Mouse (Mus musculus) frontal cortex, postnatal 36 days (tissue): ENCODE measurements around the gene Hebp2.
A peak's percentile ranks its signal among the peaks of the same experiment; 100 is the strongest.
"Not testable (repeated sequence)": the region's sequence is repeated elsewhere in the genome, so short reads cannot be mapped to it uniquely, and the experiment has no call there.

Source experiments
- DNase-seq, 2 experiments: peaks; one replicate each; pipeline ENCODE4 v3.0.0; 2022; ENCODE audit warnings: low spot score in 2 of 2

Gene Hebp2

GRCm38 (mm10) chr10:18545813-18546235 is at the start of gene Hebp2:
TSS of gene Hebp2 (minus strand) at chr10:18546076.
- DNase-seq = peak; percentile 54 to 62

- DNase-seq = no peak
Measured at GRCm38 (mm10) chr10:18589455-18589854, 43.6 kb upstream of the Hebp2 start.

- no peak for DNase-seq
Measured at GRCm38 (mm10) chr10:18584188-18584587, 38.3 kb upstream of the Hebp2 start.

DNA sequence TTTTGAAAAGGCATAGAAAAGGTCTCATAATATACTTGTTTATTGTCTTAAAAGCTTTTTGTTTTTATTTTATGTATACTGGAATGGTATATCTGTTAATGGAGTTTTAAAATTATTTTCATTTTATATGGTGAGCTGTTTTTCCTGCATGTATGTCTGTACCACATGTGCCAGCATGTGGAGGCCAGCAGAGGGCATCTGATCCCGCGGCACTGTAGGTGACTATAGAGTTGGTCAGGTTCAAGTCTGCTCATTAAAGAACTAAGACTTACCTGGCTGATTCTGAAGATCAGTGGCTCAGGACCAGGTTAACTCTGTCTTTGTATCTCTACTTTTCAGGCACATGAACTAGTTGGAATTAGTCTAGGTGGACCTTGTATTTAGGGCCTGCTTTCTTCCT is 26.7 kb upstream of the Hebp2 start:
- no peak for DNase-seq

DNA sequence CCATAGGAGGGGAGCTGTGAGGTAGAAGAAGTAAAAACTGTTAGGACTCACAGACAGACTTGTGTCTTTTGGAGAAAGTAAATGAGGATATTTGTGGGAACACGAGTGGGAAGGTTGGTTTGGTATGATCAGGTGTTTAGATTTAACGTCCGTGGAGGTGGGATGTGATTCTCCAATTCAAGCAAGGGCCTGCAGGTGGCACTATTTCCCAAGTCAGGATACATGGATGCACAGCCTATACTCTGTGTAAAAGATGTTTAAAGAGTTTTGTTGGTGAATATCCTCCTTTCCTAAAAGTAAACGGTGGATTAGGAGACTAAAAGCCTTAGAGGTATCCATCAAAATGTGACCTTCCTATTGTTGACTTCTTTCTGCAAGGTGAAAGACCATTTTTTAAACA is 17.1 kb upstream of the Hebp2 start:
- peak; percentile 63 to 73 for DNase-seq

DNA sequence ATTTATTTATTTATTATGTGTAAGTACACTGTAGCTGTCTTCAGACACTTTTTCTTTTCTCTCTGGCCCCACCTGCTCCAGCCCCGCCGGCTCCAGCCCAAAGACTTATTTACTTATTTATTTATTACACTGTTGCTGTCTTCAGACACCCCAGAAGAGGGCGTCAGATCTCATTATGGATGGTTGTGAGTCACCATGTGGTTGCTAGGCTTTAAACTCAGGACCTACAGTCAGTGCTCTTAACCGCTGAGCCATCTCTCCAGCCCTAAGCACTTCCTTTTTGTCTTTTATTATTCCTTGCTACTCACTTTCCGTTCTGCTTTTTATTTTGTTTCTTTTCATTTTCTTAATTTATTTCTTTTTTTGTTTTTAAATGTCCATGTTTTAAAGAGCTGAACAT is 15.6 kb upstream of the Hebp2 start:
- no peak for DNase-seq

DNA sequence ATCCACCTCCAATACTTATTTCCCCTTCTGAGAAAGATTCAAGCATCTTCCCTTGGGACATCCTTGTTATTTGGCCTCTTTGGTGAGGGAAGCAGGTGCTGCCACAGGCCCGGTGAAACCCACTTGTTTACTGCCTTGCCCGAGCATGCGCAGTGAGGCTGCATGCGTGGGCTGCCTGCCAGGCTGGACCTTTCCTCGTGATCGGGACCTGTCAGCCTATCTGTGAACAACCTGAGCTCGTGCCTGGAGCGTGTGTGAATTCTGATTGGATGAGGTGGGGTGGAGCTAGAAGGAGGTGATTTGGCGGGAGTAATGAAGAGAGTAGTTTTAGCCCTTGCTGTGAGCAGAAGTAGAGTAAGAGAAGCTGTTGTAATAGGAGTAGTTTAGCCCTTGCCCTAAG is 13.2 kb upstream of the Hebp2 start:
- not testable (repeated sequence) for DNase-seq

- DNase-seq = no peak
Measured at GRCm38 (mm10) chr10:18549321-18550216, 3.7 kb upstream of the Hebp2 start.

DNA sequence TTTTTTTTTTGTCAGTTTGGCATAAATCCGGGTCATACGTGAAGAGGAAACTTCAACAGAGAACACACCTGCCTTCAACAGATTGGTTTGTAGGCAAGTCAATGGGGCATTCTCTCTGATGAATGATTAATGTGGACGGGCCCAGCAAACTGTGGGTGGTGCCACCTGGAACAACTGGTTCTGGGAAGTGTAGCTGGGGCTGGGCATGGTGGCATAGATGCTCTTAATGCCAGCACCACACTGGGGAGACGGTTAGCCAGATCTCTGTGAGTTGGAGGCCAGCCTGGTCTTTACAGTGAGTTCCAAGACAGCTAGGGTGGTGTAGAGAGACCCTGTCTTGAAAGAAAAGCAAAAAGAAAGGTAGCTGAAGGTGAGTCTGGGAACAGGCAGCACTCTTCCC is 1.5 kb upstream of the Hebp2 start:
- DNase-seq = no peak

DNA sequence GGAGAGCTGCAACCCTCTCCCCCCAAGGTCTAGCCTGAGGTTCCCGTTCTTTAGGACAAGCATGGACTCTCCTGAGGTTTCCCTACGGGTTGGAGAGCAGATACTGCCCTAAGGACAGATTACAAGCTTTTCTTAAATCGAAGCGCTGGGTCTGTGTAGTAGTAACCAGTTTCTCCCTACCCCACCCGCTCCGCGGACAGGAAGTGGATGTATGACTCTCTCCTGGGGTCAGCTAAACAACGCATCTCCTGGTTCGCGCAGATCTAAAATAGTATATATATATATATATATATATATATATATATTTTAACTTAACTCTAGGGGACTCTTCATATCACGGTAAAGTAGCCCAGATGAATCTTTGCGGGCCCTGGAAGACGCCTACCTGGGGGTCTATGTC is 567 bp downstream of the Hebp2 start:
- DNase-seq = no peak

DNA sequence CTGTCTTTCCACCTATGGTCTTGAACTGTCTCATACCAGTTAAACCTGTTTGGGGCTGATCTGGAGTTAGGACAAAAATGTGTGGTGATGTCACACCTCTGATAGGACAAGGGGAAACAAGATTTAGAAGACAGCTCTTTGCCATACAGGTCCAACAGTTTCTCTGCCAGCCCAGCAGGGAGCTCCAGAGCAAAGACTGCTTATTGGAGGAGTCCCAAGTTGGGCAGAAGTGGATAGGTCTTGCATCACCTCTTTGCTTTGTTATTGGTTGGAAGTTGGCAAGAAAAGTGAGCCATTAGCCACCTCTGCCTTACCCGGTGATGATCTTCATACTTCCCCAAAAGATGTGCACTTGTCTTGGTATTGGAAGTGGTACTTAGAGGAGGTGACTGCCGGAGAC is 9.0 kb downstream of the Hebp2 start:
- no peak for DNase-seq

GRCm38 (mm10) chr10:18532293-18532692 is 13.6 kb downstream of the Hebp2 start:
- no peak for DNase-seq

GRCm38 (mm10) chr10:18530161-18530560 is 15.7 kb downstream of the Hebp2 start:
- DNase-seq = no peak

GRCm38 (mm10) chr10:18529177-18529576 is 16.7 kb downstream of the Hebp2 start:
- DNase-seq = no peak

DNA sequence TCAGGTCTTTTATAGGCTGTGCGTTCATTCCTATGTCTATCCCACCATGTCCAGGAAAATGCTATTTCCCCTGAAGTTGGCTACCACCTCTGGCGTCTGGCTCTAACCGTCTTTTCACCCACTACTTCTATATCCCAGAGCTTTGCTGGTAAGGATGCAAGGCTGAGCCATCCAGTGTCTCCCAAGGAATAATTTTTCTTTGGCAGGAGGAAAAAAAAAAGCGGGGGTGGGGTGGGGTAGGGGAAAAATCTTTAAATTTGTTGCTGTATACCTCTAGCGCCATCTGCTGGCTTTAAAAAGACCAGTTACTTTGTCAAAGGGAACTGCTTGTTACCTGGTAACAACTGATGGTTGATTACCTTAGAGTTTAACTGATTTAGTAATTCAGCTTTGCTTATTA is 17.4 kb downstream of the Hebp2 start:
- DNase-seq = peak; percentile 28 to 68

DNA sequence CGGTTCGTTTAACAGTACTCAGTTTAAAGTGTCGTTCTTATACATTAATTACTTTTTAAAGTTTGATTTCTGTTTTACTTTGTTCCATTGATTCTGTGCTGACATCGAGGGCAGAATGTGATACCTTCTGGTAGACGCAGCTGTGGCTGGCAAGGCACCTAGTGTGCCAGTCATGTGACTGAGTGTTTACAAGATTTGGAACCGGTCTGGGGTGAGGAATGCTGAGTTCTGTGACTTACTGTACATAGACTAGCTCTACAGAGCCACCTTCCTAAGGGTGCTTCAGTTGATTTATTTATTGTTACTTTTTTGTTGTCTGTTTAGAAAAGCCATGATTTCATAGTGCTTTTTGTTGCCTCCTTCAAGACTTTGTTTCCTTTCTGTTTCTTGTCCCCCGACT is 18.1 kb downstream of the Hebp2 start:
- DNase-seq = no peak

DNA sequence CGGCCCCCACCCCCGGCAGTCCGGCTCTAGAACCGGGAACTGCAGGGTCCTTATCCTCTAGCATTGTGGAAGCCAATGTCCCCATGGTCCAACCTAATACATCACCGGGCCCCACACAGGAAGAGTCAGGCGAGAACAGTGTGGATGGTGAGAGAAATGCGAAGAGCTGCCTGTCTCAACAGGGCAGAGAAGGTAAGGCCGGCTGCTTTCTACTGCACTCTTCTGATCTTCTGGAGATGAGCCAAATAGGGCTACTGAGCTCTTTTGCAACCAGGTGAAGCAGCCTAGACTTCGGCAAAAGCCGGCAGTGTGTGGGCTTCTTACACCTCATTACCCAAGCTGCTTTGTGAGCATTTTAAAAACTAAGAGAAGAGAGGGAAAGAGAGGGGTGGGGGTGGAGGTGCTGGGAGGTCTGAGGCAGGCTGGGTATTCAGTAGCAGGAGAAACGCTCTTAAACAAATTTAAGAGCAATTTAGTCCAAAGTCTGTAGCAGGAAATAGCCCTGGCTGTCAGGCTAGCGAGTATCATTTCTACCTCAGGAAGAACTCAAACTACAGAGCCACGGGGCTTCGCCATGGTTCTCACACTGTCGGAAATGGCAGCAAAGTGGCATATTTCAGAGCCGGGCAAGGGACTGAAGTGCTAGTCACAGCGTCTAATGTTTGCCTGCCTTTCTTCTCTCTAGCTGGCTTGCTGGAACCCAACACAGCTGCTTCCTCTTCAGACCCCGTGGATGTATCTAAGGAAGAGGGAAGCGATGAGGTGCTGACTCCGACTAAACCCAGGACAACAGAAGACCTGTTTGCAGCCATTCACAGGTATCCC is 18.8 kb downstream of the Hebp2 start:
- DNase-seq = peak; percentile 26 to 29

DNA sequence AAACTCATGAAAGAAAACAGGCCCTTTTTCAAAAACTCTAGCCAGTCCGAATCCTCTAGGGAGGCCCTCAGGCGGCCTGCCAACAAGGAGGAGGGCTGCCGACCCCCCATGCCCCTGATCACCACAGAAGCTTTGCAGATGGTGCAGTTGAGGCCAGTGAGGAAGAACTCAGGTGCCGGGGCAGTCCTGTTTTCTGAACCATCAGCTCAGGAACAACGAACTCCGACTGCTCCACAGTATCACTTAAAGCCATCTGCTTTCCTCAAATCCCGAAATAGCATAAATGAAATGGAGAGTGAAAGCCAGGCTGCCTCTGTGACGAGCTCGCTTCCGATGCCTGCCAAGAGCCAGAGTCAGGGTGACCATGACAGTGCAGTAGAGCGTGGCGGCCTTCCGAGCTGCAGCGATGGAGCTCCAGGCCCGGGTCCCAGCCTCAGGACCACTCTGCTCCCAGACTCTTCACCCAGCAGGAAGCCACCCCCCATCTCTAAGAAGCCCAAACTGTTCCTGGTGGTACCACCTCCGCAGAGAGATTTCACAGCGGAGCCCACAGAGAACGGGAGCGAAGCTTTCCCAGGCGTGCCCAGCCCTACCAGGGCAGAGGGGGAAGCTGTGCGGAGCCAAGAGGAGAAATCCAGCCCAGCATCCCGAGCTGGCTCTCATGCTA is 19.6 kb downstream of the Hebp2 start:
- DNase-seq = peak; percentile 72 to 78

DNA sequence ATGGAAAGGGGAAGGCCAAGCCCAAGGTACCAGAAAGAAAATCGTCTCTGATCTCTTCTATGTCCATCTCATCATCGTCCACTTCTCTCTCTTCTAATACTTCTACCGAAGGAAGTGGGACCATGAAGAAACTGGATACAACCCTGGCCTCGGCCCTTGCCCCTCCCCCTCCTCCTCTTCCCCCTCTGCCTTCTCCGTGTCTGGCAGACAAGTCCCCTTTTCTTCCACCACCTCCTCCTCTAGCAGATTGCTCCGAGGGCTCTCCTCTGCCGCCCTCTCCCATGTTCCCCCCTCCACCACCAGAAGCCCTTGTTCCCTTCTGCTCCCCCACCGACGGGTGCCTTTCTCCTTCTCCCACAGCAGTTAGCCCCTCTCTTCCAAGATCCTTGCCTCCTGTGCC is 20.1 kb downstream of the Hebp2 start:
- no peak for DNase-seq

- DNase-seq = no peak
Measured at GRCm38 (mm10) chr10:18525311-18525710, 20.6 kb downstream of the Hebp2 start.

- no peak for DNase-seq
Measured at GRCm38 (mm10) chr10:18522556-18522955, 23.3 kb downstream of the Hebp2 start.

GRCm38 (mm10) chr10:18511496-18511895 is 34.4 kb downstream of the Hebp2 start:
- DNase-seq = no peak
